Mouse (Mus musculus) heart, embryonic 16.5 days (tissue): ENCODE results near the gene Ncf2. TPM values are rescaled to one million over a fixed set of nuclear protein-coding genes. Genes with fewer than 3 reads are reported as not detected.

Source experiments
- ATAC-seq: fragments of 200-750 bp; cut with Nextera tagmentation; replicated peaks from 2 replicates; pipeline ENCODE4 v1.8.0; 2017; ENCODE audit warnings: moderate number of reproducible peaks; ENCODE audit not compliant: insufficient read depth, low FRiP score; ENCODE audit errors: extremely low read depth
- H3K27ac ChIP-seq: fragments of 300-500 bp; sonication (generic); 2 replicates; pipeline ENCODE4 v1.5.1; 2014; ENCODE audit warnings: mild to moderate bottlenecking, low read length, control low read depth, moderate library complexity
- H3K27me3 ChIP-seq: fragments of 300-500 bp; sonication (generic); 2 replicates; pipeline ENCODE4 v1.6.1; 2014; ENCODE audit warnings: low read length, mixed read lengths; ENCODE audit not compliant: control insufficient read depth, insufficient read depth
- H3K36me3 ChIP-seq: fragments of 300-500 bp; sonication (generic); 2 replicates; pipeline ENCODE4 v1.6.1; 2014; ENCODE audit not compliant: control insufficient read depth, insufficient read depth
- H3K4me1 ChIP-seq: fragments of 300-500 bp; sonication (generic); 2 replicates; pipeline ENCODE4 v1.6.1; 2014; ENCODE audit warnings: low read length, mixed read lengths; ENCODE audit not compliant: control insufficient read depth, insufficient read depth
- H3K4me2 ChIP-seq: fragments of 300-500 bp; sonication (generic); 2 replicates; pipeline ENCODE4 v1.6.1; 2014; ENCODE audit warnings: low read depth, mild to moderate bottlenecking, control low read depth, low read length
- H3K4me3 ChIP-seq: fragments of 300-500 bp; sonication (generic); 2 replicates; pipeline ENCODE4 v1.5.1; 2014; ENCODE audit warnings: mild to moderate bottlenecking, control low read depth, low read length
- H3K9ac ChIP-seq: fragments of 300-500 bp; sonication (generic); 2 replicates; pipeline ENCODE4 v1.6.1; 2014; ENCODE audit warnings: low read length, control low read depth
- H3K9me3 ChIP-seq: fragments of 300-500 bp; sonication (generic); replicated peaks from 2 replicates; pipeline ENCODE4 v1.6.1; 2016; ENCODE audit warnings: low read length; ENCODE audit not compliant: control insufficient read depth
- WGBS: fragments of 180-500 bp; shearing (Covaris S2); extraction: QIAGEN DNeasy Blood & Tissue Kit; methylation state at CpG from one replicate; pipeline ENCODE4 v1.1.7; 2014; 5-methylcytosine and 5-hydroxymethylcytosine counted together
- polyA plus RNA-seq: library from polyadenylated mRNA; unstranded; fragments of >200 nt; fragmentation: Nextera tagmentation; extraction: Ambion mirVana; gene quantifications from 2 replicates; pipeline ENCODE4 v1.2.1, GENCODE M21; 2015

Ncf2 gene
- polyA plus RNA-seq, 1 experiment from 2014 or later: 6.1 TPM

DNA sequence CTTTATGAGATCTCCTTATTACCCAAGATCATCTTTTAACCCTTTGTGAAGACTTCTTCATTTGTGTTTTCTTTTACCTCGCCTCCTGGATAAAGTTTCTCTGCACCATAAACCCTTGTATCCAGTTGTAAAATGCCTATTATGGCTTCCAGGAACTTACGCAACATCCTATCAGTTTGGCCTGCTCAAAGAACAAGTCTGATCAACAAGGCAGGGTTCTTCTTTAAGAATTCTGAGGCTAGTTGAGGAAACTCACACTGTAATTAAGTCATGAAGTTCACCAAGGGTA is 8.3 kb downstream of the Ncf2 start:
- H3K9me3 ChIP-seq: no peaks in the 10 kb centered on the region
- H3K27ac ChIP-seq: no peak overlapping the region
- no peaks in the 10 kb centered on the region for H3K27me3 ChIP-seq
- peak overlapping the region; percentile 11; the same call in 1 of the 2 replicates for H3K4me3 ChIP-seq
- H3K4me1 ChIP-seq: no peaks in the 10 kb centered on the region
- H3K9ac ChIP-seq: no peak overlapping the region
- H3K36me3 ChIP-seq: no peaks in the 10 kb centered on the region
- H3K4me2 ChIP-seq: 0 out of 2 replicates have a peak overlapping the region, but pooled peaks have one; percentile 20
- ATAC-seq: no peak
- WGBS: 87% methylated on average over 2 of the region's 2 CpGs

DNA sequence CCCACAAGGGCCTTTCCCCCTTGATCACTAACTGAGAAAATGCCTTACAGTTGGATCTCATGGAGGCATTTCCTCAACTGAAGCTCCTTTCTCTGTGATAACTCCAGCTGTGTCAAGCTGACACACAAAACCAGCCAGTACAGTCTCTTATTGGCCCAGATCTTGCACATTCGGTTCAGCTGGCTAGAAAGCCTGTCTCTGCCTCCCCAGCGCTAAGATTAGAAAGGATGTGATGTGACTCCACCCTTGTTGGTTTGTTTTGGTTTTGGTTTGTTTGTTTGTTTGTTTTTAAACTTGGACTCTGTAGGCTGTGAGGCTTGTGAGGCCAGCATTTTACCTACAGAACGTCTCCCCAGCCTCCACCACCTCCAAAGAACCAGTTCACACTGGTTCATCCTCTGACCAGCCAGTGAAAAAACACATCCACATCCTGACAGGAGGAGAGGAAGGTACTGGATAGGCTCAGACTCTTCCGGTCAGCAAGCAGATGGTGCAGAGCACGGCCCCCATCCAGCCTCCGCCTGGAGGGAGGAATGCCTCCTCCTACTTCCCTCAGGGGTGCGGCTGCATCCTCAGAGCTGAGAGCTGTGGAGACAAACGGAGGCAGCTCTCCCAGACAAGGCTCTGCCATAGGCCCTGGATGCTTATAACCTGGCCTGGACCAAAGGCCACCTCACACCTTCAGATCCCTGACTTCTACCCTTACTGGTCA is 9.7 kb downstream of the Ncf2 start:
- whole genome bisulfite sequencing: 43% methylated on average over 8 of the region's 8 CpGs
- no peak overlapping the region for H3K4me2 ChIP-seq

DNA sequence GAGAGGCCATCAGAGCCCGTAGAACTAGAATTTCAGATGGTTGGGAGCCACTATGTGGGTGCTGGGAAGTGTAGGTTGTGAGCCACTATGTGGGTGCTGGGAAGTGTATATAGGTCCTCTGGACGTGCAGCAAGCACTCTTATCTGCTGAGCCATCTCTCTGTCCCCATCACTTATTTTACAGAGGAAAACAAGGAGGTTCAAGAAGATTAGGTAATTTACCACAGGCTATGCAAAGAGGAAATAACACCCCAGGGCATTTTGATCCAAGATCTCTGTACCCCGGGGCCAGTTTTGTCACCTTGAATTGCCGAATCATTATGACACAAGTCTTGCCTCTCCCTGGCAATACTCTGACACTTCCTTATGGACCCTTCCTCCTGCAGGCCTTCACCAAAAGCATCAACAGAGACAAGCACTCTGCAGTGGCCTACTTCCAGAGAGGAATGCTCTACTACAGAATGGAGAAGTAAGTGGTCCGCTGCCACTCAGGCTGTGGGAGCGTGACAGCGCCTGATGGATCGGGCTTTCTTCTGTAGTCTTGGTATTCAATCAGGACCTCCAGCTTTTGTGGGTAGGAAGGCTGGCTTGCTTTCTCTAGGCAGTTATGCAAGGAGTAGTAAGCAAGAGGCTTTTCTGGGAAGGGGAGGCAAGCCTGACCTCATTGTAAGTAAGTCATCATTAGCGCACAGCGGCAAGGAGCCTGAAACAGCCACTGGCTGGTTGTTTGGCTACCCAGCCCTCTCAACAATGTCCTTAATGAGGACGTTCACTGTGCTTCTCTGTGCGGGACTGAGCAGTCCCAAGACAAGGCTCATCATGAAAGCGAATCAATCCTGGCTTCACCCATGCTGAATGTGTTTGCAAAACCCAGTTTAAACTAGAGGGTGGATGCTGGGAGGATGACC is 10.8 kb downstream of the Ncf2 start:
- Histone ChIP-seq H3K4me1 (peaks cover 9% of the 10 kb centered on the region), H3K9ac (no peak overlapping the region), H3K9me3 (no peaks in the 10 kb centered on the region), H3K36me3 (no peaks in the 10 kb centered on the region), H3K4me2 (no peak overlapping the region), H3K4me3 (no peak overlapping the region), H3K27ac (no peak overlapping the region), H3K27me3 (no peaks in the 10 kb centered on the region)
- WGBS: 84% methylated on average over 13 of the region's 13 CpGs
- ATAC-seq: no peak

More for the DNA sequence above, 9.7 kb downstream of the Ncf2 start:
- no peaks in the 10 kb centered on the region for H3K27me3 ChIP-seq
- no peak overlapping the region for H3K4me3 ChIP-seq
- H3K9me3 ChIP-seq: no peaks in the 10 kb centered on the region
- H3K36me3 ChIP-seq: no peaks in the 10 kb centered on the region
- H3K9ac ChIP-seq: no peak overlapping the region
- peak overlapping the region; percentile 68 for H3K27ac ChIP-seq
- no peaks in the 10 kb centered on the region; the same call in 1 of the 2 replicates for H3K4me1 ChIP-seq
- ATAC-seq: peak; percentile 84

GRCm38 (mm10) chr1:152815265-152815701 is 15.3 kb downstream of the Ncf2 start:
- Histone ChIP-seq H3K4me1 (peaks cover 31% of the 10 kb centered on the region), H3K27me3 (no peaks in the 10 kb centered on the region), H3K4me2 (peak overlapping the region; percentile 14; the same call in 1 of the 2 replicates), H3K9me3 (no peaks in the 10 kb centered on the region), H3K9ac (0 out of 2 replicates have a peak overlapping the region, but pooled peaks have one; percentile 6), H3K27ac (no peak overlapping the region), H3K36me3 (no peaks in the 10 kb centered on the region), H3K4me3 (no peak overlapping the region)
- 40% methylated on average over 6 of the region's 7 CpGs for WGBS
- no peak; the same call in 1 of the 2 replicates for ATAC-seq

GRCm38 (mm10) chr1:152817027-152817769 is 17.2 kb downstream of the Ncf2 start:
- peak overlapping the region; percentile 19; the same call in 1 of the 2 replicates for H3K4me2 ChIP-seq

DNA sequence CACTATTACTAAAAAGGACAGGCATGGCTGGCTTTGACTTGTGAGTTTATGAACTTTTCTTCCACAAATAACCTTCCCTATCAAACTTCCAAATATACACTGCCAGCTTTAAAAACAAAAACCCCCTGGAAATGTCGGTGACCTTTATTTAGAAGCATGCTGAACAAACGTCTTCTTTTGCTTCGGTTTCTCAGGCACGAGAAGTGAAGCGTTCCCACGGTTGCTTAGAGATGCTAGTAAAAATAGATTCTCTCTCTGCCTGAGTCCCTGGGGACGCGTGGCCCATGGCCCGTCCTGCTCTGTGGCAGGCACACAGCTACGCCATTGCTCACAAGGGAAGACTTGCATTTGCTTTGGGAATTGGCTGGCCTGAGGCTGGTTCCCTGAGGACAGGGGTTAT is 17.8 kb downstream of the Ncf2 start:
- no peak overlapping the region for H3K4me3 ChIP-seq
- no peaks in the 10 kb centered on the region for H3K27me3 ChIP-seq
- peak; percentile 74 for ATAC-seq
- 18% methylated on average over 10 of the region's 10 CpGs for WGBS
- H3K9me3 ChIP-seq: no peaks in the 10 kb centered on the region
- H3K27ac ChIP-seq: peak overlapping the region; percentile 83
- H3K4me2 ChIP-seq: peak overlapping the region; percentile 19; the same call in 1 of the 2 replicates
- H3K9ac ChIP-seq: no peak overlapping the region
- no peaks in the 10 kb centered on the region for H3K36me3 ChIP-seq
- H3K4me1 ChIP-seq: peaks cover 31% of the 10 kb centered on the region

More at GRCm38 (mm10) chr1:152817027-152817769, 17.2 kb downstream of the Ncf2 start:
- Histone ChIP-seq H3K36me3 (no peaks in the 10 kb centered on the region), H3K9me3 (no peaks in the 10 kb centered on the region), H3K9ac (peak overlapping the region; percentile 5; the same call in 1 of the 2 replicates), H3K27me3 (no peaks in the 10 kb centered on the region), H3K4me1 (peaks cover 31% of the 10 kb centered on the region), H3K4me3 (no peak overlapping the region), H3K27ac (peak overlapping the region; percentile 83)
- WGBS: 40% methylated on average over 12 of the region's 12 CpGs
- no peak for ATAC-seq

GRCm38 (mm10) chr1:152819558-152819957 is 19.6 kb downstream of the Ncf2 start:
- no peak overlapping the region for H3K4me2 ChIP-seq
- H3K4me3 ChIP-seq: no peak overlapping the region
- ATAC-seq: no peak
- H3K9ac ChIP-seq: no peak overlapping the region
- H3K27me3 ChIP-seq: no peaks in the 10 kb centered on the region
- no peaks in the 10 kb centered on the region for H3K36me3 ChIP-seq
- no peak overlapping the region for H3K27ac ChIP-seq
- H3K9me3 ChIP-seq: no peaks in the 10 kb centered on the region
- H3K4me1 ChIP-seq: peaks cover 31% of the 10 kb centered on the region
- 78% methylated on average over 6 of the region's 6 CpGs for WGBS

GRCm38 (mm10) chr1:152820911-152821695 is 21.1 kb downstream of the Ncf2 start:
- Histone ChIP-seq H3K4me2 (no peak overlapping the region), H3K9ac (no peak overlapping the region), H3K9me3 (no peaks in the 10 kb centered on the region), H3K4me3 (no peak overlapping the region), H3K4me1 (peaks cover 21% of the 10 kb centered on the region), H3K27ac (no peak overlapping the region), H3K27me3 (no peaks in the 10 kb centered on the region), H3K36me3 (no peaks in the 10 kb centered on the region)
- 53% methylated on average over 7 of the region's 7 CpGs for WGBS
- ATAC-seq: no peak
